Mouse (Mus musculus): Measurements from ENCODE around the gene Gtf2ird1. TPM values are rescaled to one million over a fixed set of nuclear protein-coding genes. Genes with fewer than 3 reads are reported as not detected.
"Not testable (repeated sequence)": the region's sequence is repeated elsewhere in the genome, so short reads cannot be mapped to it uniquely, and the experiment has no call there.

The Gtf2ird1 gene
- total RNA-seq (2015) (21.9 and 28.4 TPM in 2 replicates), total RNA-seq (2017) (14.5 and 18.2 TPM in 2 replicates)

- peak; percentile 82 for ATAC-seq (replicated peaks; ENCODE audit: poor library complexity)
Measured at GRCm38 (mm10) chr5:134456503-134456962, at the start of gene Gtf2ird1. Gene Gtf2ird1, minus strand, starts transcription at chr5:134456716.

- no peak for ATAC-seq (replicated peaks; ENCODE audit: poor library complexity)
Measured at GRCm38 (mm10) chr5:134505810-134506292, 49.3 kb upstream of the Gtf2ird1 start.

- ATAC-seq (replicated peaks; ENCODE audit: poor library complexity) = no peak
Measured at GRCm38 (mm10) chr5:134502591-134502990, 46.1 kb upstream of the Gtf2ird1 start.

- ATAC-seq (replicated peaks; ENCODE audit: poor library complexity) = no peak
Measured at GRCm38 (mm10) chr5:134501453-134501852, 44.9 kb upstream of the Gtf2ird1 start.

GRCm38 (mm10) chr5:134500681-134501080 lies 44.2 kb upstream of the Gtf2ird1 start:
- no peak for ATAC-seq (replicated peaks; ENCODE audit: poor library complexity)

GRCm38 (mm10) chr5:134500062-134500461 lies 43.5 kb upstream of the Gtf2ird1 start:
- ATAC-seq (replicated peaks; ENCODE audit: poor library complexity) = peak; percentile 93

GRCm38 (mm10) chr5:134497026-134497425 lies 40.5 kb upstream of the Gtf2ird1 start:
- ATAC-seq (replicated peaks; ENCODE audit: poor library complexity) = no peak

GRCm38 (mm10) chr5:134495796-134496195 lies 39.3 kb upstream of the Gtf2ird1 start:
- ATAC-seq (replicated peaks; ENCODE audit: poor library complexity) = no peak

GRCm38 (mm10) chr5:134494142-134494541 lies 37.6 kb upstream of the Gtf2ird1 start:
- ATAC-seq (replicated peaks; ENCODE audit: poor library complexity) = peak; percentile 72

GRCm38 (mm10) chr5:134492956-134493355 lies 36.4 kb upstream of the Gtf2ird1 start:
- ATAC-seq (replicated peaks; ENCODE audit: poor library complexity) = no peak

- peak; percentile 87 for ATAC-seq (replicated peaks; ENCODE audit: poor library complexity)
Measured at GRCm38 (mm10) chr5:134491712-134492417, 35.3 kb upstream of the Gtf2ird1 start.

GRCm38 (mm10) chr5:134491206-134491605 lies 34.7 kb upstream of the Gtf2ird1 start:
- no peak for ATAC-seq (replicated peaks; ENCODE audit: poor library complexity)

- ATAC-seq (replicated peaks; ENCODE audit: poor library complexity) = no peak
Measured at GRCm38 (mm10) chr5:134490465-134490864, 33.9 kb upstream of the Gtf2ird1 start.

GRCm38 (mm10) chr5:134489583-134489982 lies 33.1 kb upstream of the Gtf2ird1 start:
- peak; percentile 56 for ATAC-seq (replicated peaks; ENCODE audit: poor library complexity)

GRCm38 (mm10) chr5:134488596-134488995 lies 32.1 kb upstream of the Gtf2ird1 start:
- ATAC-seq (replicated peaks; ENCODE audit: poor library complexity) = no peak

GRCm38 (mm10) chr5:134488042-134488441 lies 31.5 kb upstream of the Gtf2ird1 start:
- ATAC-seq (replicated peaks; ENCODE audit: poor library complexity) = no peak

GRCm38 (mm10) chr5:134485900-134486665 lies 29.6 kb upstream of the Gtf2ird1 start:
- ATAC-seq (replicated peaks; ENCODE audit: poor library complexity) = peak; percentile 87

GRCm38 (mm10) chr5:134485183-134485730 lies 28.7 kb upstream of the Gtf2ird1 start:
- no peak for ATAC-seq (replicated peaks; ENCODE audit: poor library complexity)

- no peak for ATAC-seq (replicated peaks; ENCODE audit: poor library complexity)
Measured at GRCm38 (mm10) chr5:134483291-134483690, 26.8 kb upstream of the Gtf2ird1 start.

GRCm38 (mm10) chr5:134482331-134482730 lies 25.8 kb upstream of the Gtf2ird1 start:
- no peak for ATAC-seq (replicated peaks; ENCODE audit: poor library complexity)

GRCm38 (mm10) chr5:134478886-134479285 lies 22.4 kb upstream of the Gtf2ird1 start:
- ATAC-seq (replicated peaks; ENCODE audit: poor library complexity) = not testable (repeated sequence)

Data from megakaryocyte progenitor cell, adult 5-6 weeks (primary cell).